Mouse (Mus musculus) NIH3T3 (cell line): ENCODE measurements around the gene Abraxas2.
A peak's percentile ranks its signal among the peaks of the same experiment; 100 is the strongest.

ENCODE experiments used
- DNase-seq: peaks from one replicate; pipeline ENCODE4 v3.0.0-alpha.2; 2012; ENCODE audit warnings: low read depth

The Abraxas2 gene

DNA sequence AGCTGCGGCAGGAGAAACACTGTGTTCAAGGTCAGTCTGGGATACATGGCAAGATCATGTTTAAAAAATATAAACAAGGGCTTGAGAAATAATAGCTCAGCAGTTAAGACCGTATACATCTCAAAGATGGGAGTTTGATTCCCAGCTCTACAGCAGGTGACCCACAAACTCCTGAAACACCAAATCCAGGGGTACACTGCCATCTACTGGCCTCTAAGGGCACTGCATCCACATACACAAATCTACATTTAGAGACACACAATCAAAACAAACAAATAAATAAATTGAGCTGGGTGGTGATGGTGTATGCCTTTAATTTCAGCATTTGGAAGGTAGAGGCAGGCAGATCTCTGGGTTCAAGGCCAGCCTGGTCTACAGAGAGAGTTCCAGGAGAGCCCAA, 39.2 kb downstream of the Abraxas2 start:
- DNase-seq = peak; percentile 21

GRCm38 (mm10) chr7:132900826-132901531, 42.0 kb downstream of the Abraxas2 start:
- no peak for DNase-seq

DNA sequence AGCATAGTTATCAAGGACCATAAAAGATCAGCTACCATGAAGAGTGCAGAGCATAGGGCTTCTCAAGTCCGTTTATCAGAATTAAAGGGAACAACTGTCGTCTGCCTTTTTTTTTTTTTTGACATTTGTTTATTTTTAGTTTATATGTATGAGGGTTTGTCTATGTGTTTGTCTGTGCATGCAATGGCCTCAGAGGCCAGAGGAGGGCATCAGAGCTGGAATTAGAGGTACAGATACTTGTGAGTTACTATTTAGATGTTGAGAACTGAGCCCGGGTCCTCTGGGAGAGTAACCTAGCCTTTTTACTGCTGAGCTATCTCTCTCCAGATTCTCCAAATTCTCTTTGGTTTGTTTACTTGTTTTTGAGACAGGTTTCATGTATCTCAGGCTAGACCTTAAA, 44.8 kb downstream of the Abraxas2 start:
- DNase-seq = no peak

DNA sequence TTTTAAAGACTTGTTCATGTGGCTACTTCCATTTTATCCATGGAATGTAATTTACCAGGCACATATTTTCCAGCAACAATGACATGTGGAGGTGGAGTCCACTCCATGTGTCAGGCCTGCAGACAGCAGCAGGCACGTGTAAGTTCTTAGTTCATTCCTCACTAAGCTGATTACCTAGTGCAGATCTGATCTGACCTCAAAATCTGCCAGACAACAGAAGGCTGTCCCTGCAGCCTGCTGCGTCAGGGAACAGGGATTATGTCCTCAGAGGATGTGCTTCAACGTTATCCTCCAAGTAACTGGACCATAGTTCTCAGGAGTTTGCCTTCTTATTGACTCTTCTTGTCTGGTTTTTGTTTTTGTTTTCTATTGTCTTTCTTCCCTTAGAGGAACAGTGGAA, 62.9 kb downstream of the Abraxas2 start:
- no peak for DNase-seq

DNA sequence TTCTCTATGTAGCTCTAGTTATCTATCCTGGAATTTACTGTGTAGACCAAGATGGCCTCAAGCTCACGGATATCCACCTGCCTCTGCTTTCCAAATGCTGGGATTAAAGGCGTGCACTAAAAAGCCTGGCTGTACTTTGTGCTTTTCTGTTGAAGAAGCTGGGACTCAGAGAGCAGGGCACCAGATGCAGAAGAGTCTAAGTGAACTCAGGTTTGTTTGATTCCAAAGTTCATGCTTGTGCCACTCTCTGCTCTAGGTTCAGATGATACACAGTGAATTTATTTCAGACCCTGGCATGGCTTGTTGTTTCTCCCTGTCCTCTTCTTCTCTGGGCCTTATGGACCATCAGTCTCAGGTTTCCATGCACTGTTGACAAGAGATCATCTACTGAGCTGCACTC, 66.2 kb downstream of the Abraxas2 start:
- no peak for DNase-seq

DNA sequence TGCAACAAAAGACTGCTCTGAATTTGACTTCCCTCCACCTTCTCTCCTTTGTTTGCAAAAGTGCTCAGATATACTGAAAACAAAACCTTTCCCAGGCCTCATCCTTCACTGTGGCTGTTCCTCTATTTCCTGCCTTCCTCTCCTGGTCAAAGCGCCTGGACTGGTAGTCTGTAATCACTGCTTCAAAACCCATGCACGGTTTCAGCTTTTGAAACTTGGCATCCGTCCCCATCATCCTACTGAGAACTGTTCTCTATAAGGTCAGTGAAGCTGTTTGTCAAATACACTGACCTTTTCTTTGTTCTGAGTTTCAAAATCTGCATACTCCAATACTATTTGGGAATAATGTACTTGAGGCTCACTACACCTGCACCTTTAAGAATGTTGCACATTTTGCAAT, 68.2 kb downstream of the Abraxas2 start:
- DNase-seq = no peak

- DNase-seq = peak; percentile 6
Measured at GRCm38 (mm10) chr7:132930055-132930454, 71.0 kb downstream of the Abraxas2 start.

- peak; percentile 98 for DNase-seq
Measured at GRCm38 (mm10) chr7:132930850-132931559, 72.0 kb downstream of the Abraxas2 start, which contains the start of gene Zranb1. Zranb1 (plus strand) TSS chr7:132931142.

GRCm38 (mm10) chr7:132931560-132932351, 72.7 kb downstream of the Abraxas2 start:
- peak; percentile 55 for DNase-seq

DNA sequence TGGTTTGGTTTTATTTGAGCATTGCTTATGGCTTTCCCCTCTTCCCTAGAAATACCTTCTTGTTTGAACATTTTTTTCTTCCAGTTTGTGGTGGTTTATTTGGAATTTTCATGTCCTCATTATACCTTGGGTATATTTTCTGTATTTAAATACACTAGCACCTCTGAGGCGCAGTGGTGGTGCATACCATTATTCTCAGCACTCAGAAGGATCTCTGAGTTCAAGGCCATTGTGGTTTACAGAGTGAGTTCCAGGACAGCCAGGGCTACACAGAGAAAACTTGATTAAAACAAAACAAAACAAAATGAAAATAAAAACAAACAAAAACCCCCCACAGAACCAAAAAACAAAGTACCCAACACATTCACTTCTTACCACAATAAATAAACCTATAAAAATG, 74.3 kb downstream of the Abraxas2 start:
- DNase-seq = no peak
